Mouse (Mus musculus) thymus, postnatal 25 days (tissue): ENCODE results near the gene Vmn1r126.
"Not testable (repeated sequence)": the region's sequence is repeated elsewhere in the genome, so short reads cannot be mapped to it uniquely, and the experiment has no call there.

Experiments
- DNase-seq: peaks from one replicate; pipeline ENCODE4 v3.0.0; 2022

The Vmn1r126 gene

GRCm38 (mm10) chr7:21301367-21301766, at the start of gene Vmn1r126:
Gene Vmn1r126 (minus strand): TSS chr7:21301467.
- DNase-seq = not testable (repeated sequence)

GRCm38 (mm10) chr7:21349073-21349472, 47.8 kb upstream of the Vmn1r126 start, which contains the start of gene Vmn1r128:
Gene Vmn1r128 (plus strand): TSS chr7:21349373.
- DNase-seq = not testable (repeated sequence)

- DNase-seq = not testable (repeated sequence)
Measured at GRCm38 (mm10) chr7:21319761-21320160, 18.5 kb upstream of the Vmn1r126 start, which contains the start of gene Vmn1r127. Gene Vmn1r127 (minus strand): TSS chr7:21319861.

- not testable (repeated sequence) for DNase-seq
Measured at GRCm38 (mm10) chr7:21271879-21272278, 29.4 kb downstream of the Vmn1r126 start, which contains the start of gene Vmn1r125. Gene Vmn1r125 (plus strand): TSS chr7:21272179.

- not testable (repeated sequence) for DNase-seq
Measured at GRCm38 (mm10) chr7:21260517-21260916, 40.8 kb downstream of the Vmn1r126 start, which contains the start of gene Vmn1r124. Gene Vmn1r124 (minus strand): TSS chr7:21260617.
